ENCODE assay signal across 25 mouse cellular contexts in genomic region chrX:132574085-132574484, GRCm38 (mm10).
"Had no signal": no experiment of that assay in that cellular context is flagged by ENCODE, and none has a peak within 500 bp of the region (broad histone marks: within the 10 kb centered on the region; RNA-seq: fewer than 3 reads in every experiment).

No protein-coding gene starts in this region.

- H3K9me3 ChIP-seq: embryonic facial prominence, embryonic 10.5 days; embryonic facial prominence, embryonic 12.5 days; embryonic facial prominence, embryonic 13.5 days; embryonic facial prominence, embryonic 15.5 days; forebrain, embryonic 10.5 days; forebrain, embryonic 12.5 days; forebrain, embryonic 13.5 days; forebrain, embryonic 15.5 days; heart, embryonic 10.5 days had no signal

- H3K36me3 ChIP-seq: embryonic facial prominence, embryonic 10.5 days; embryonic facial prominence, embryonic 12.5 days; embryonic facial prominence, embryonic 13.5 days; embryonic facial prominence, embryonic 15.5 days; forebrain, embryonic 10.5 days; forebrain, embryonic 12.5 days; forebrain, embryonic 15.5 days; heart, embryonic 10.5 days had no signal

- H3K9ac ChIP-seq: embryonic facial prominence, embryonic 12.5 days; embryonic facial prominence, embryonic 13.5 days; embryonic facial prominence, embryonic 15.5 days; forebrain, embryonic 12.5 days; forebrain, embryonic 13.5 days; forebrain, embryonic 15.5 days; forebrain, postnatal 0 days had no signal

- H3K4me1 ChIP-seq: embryonic facial prominence, embryonic 10.5 days; embryonic facial prominence, embryonic 12.5 days; embryonic facial prominence, embryonic 13.5 days; embryonic facial prominence, embryonic 15.5 days; forebrain, embryonic 10.5 days; forebrain, embryonic 12.5 days; forebrain, embryonic 13.5 days; forebrain, embryonic 15.5 days; heart, embryonic 10.5 days had no signal

- H3K4me3 ChIP-seq: embryonic facial prominence, embryonic 10.5 days; embryonic facial prominence, embryonic 12.5 days; embryonic facial prominence, embryonic 13.5 days; embryonic facial prominence, embryonic 15.5 days; erythroblast, embryonic 14.5 days; forebrain, embryonic 10.5 days; forebrain, embryonic 12.5 days; forebrain, embryonic 13.5 days; forebrain, embryonic 15.5 days; gastrocnemius, adult 2 months; heart, embryonic 10.5 days had no signal

- H3K27me3 ChIP-seq: embryonic facial prominence, embryonic 12.5 days; embryonic facial prominence, embryonic 13.5 days; embryonic facial prominence, embryonic 15.5 days; forebrain, embryonic 12.5 days; forebrain, embryonic 13.5 days; forebrain, embryonic 15.5 days had no signal

- DNase-seq: cerebellum, adult 9-10 months; cerebellum, adult 9-11 months; cerebellum, postnatal 10 days; cerebellum, postnatal 14 days; cerebellum, postnatal 25 days; cerebellum, postnatal 36 days; embryo, embryonic 11 days; forebrain, postnatal 0 days; gastrocnemius, adult 2 months; gastrocnemius, postnatal 10 days; gastrocnemius, postnatal 14 days; gastrocnemius, postnatal 25 days; gastrocnemius, postnatal 36 days; heart, adult 11 months; heart, adult 18-20 months had no signal

- H3K27ac ChIP-seq: embryonic facial prominence, embryonic 10.5 days; embryonic facial prominence, embryonic 12.5 days; embryonic facial prominence, embryonic 13.5 days; embryonic facial prominence, embryonic 15.5 days; forebrain, embryonic 10.5 days; forebrain, embryonic 12.5 days; forebrain, embryonic 13.5 days; forebrain, embryonic 15.5 days; gastrocnemius, adult 2 months; heart, embryonic 10.5 days had no signal
